Mouse (Mus musculus): ENCODE data around the gene Gm20431. TPM values are rescaled to one million over a fixed set of nuclear protein-coding genes. Genes with fewer than 3 reads are reported as not detected.

Gene Gm20431
- polyA plus RNA-seq, 1 experiment from 2014 or later = 15.1 TPM

- H3K27me3 ChIP-seq (ENCODE audit: control insufficient read depth, insufficient read depth, low read length) = peaks cover 29% of the 10 kb centered on the region
- no peak for DNase-seq (ENCODE audit: low spot score)
- ATAC-seq (replicated peaks; ENCODE audit: low FRiP score) = no peak
- H3K9ac ChIP-seq (ENCODE audit: low read length) = no peak overlapping the region
- 87% methylated on average over 6 of the region's 6 CpGs for WGBS
- no peaks in the 10 kb centered on the region for H3K36me3 ChIP-seq (ENCODE audit: control insufficient read depth, insufficient read depth, low read length)
- no peak overlapping the region for H3K4me2 ChIP-seq (ENCODE audit: low read depth, low read length, severe bottlenecking)
- H3K27ac ChIP-seq (ENCODE audit: low read depth, low read length) = no peak overlapping the region
- no peaks in the 10 kb centered on the region for H3K9me3 ChIP-seq (ENCODE audit: control insufficient read depth, low read length)
- no peak overlapping the region for H3K4me3 ChIP-seq (ENCODE audit: low read depth, low read length)
- peaks cover 6% of the 10 kb centered on the region for H3K4me1 ChIP-seq (replicated peaks; ENCODE audit: control insufficient read depth, insufficient read depth, low read length)
Measured at GRCm38 (mm10) chr2:167691410-167691809, 30.1 kb upstream of the Gm20431 start.

GRCm38 (mm10) chr2:167690962-167691311, 29.6 kb upstream of the Gm20431 start:
- H3K27ac ChIP-seq (ENCODE audit: low read depth, low read length) = no peak overlapping the region
- H3K4me1 ChIP-seq (replicated peaks; ENCODE audit: control insufficient read depth, insufficient read depth, low read length) = peaks cover 6% of the 10 kb centered on the region
- DNase-seq (ENCODE audit: low spot score) (no peak), ATAC-seq (replicated peaks; ENCODE audit: low FRiP score) (no peak)
- H3K9me3 ChIP-seq (ENCODE audit: control insufficient read depth, low read length) = no peaks in the 10 kb centered on the region
- 87% methylated on average over 12 of the region's 12 CpGs for WGBS
- no peak overlapping the region for H3K9ac ChIP-seq (ENCODE audit: low read length)
- H3K4me3 ChIP-seq (ENCODE audit: low read depth, low read length) = no peak overlapping the region
- no peak overlapping the region for H3K4me2 ChIP-seq (ENCODE audit: low read depth, low read length, severe bottlenecking)
- peaks cover 29% of the 10 kb centered on the region for H3K27me3 ChIP-seq (ENCODE audit: control insufficient read depth, insufficient read depth, low read length)
- H3K36me3 ChIP-seq (ENCODE audit: control insufficient read depth, insufficient read depth, low read length) = no peaks in the 10 kb centered on the region

GRCm38 (mm10) chr2:167690219-167690961, 29.1 kb upstream of the Gm20431 start:
- peaks cover 29% of the 10 kb centered on the region for H3K27me3 ChIP-seq (ENCODE audit: control insufficient read depth, insufficient read depth, low read length)
- no peak for ATAC-seq (replicated peaks; ENCODE audit: low FRiP score)
- H3K9me3 ChIP-seq (ENCODE audit: control insufficient read depth, low read length) = no peaks in the 10 kb centered on the region
- WGBS = 62% methylated on average over 15 of the region's 15 CpGs
- H3K4me2 ChIP-seq (ENCODE audit: low read depth, low read length, severe bottlenecking) = peak overlapping the region; percentile 77; the same call in 1 of the 2 replicates
- H3K4me1 ChIP-seq (replicated peaks; ENCODE audit: control insufficient read depth, insufficient read depth, low read length) = peaks cover 6% of the 10 kb centered on the region
- peak overlapping the region; percentile 57 for H3K4me3 ChIP-seq (ENCODE audit: low read depth, low read length)
- no peak overlapping the region for H3K27ac ChIP-seq (ENCODE audit: low read depth, low read length)
- no peaks in the 10 kb centered on the region for H3K36me3 ChIP-seq (ENCODE audit: control insufficient read depth, insufficient read depth, low read length)
- H3K9ac ChIP-seq (ENCODE audit: low read length) = no peak overlapping the region
- DNase-seq (ENCODE audit: low spot score) = no peak

- H3K27me3 ChIP-seq (ENCODE audit: control insufficient read depth, insufficient read depth, low read length) = peaks cover 29% of the 10 kb centered on the region
- no peak within 1 kb of the TSS for H3K27ac ChIP-seq (ENCODE audit: low read depth, low read length)
- no peaks in the 10 kb centered on the region for H3K9me3 ChIP-seq (ENCODE audit: control insufficient read depth, low read length)
- H3K4me2 ChIP-seq (ENCODE audit: low read depth, low read length, severe bottlenecking) = peak within 1 kb of the TSS; percentile 77
- H3K36me3 ChIP-seq (ENCODE audit: control insufficient read depth, insufficient read depth, low read length) = no peaks in the 10 kb centered on the region
- H3K9ac ChIP-seq (ENCODE audit: low read length) = peak within 1 kb of the TSS; percentile 57
- peak within 1 kb of the TSS; percentile 57 for H3K4me3 ChIP-seq (ENCODE audit: low read depth, low read length)
- DNase-seq (ENCODE audit: low spot score) = peak; percentile 82
- WGBS = under 1% methylated on average over 98 of the region's 99 CpGs
- H3K4me1 ChIP-seq (replicated peaks; ENCODE audit: control insufficient read depth, insufficient read depth, low read length) = peaks cover 6% of the 10 kb centered on the region
- ATAC-seq (replicated peaks; ENCODE audit: low FRiP score) = peak; percentile 31; the same call in 1 of the 2 replicates
Measured at GRCm38 (mm10) chr2:167689501-167690218, 28.4 kb upstream of the Gm20431 start, which contains the start of gene Tmem189. Gene Tmem189 (minus strand): TSS chr2:167689822.

- Histone ChIP-seq H3K9me3 (ENCODE audit: control insufficient read depth, low read length) (no peaks in the 10 kb centered on the region), H3K4me1 (replicated peaks; ENCODE audit: control insufficient read depth, insufficient read depth, low read length) (peaks cover 6% of the 10 kb centered on the region), H3K9ac (ENCODE audit: low read length) (peak within 1 kb of the TSS; percentile 57), H3K36me3 (ENCODE audit: control insufficient read depth, insufficient read depth, low read length) (no peaks in the 10 kb centered on the region), H3K27ac (ENCODE audit: low read depth, low read length) (no peak within 1 kb of the TSS), H3K27me3 (ENCODE audit: control insufficient read depth, insufficient read depth, low read length) (peaks cover 29% of the 10 kb centered on the region), H3K4me3 (ENCODE audit: low read depth, low read length) (peak within 1 kb of the TSS; percentile 57), H3K4me2 (ENCODE audit: low read depth, low read length, severe bottlenecking) (peak within 1 kb of the TSS; percentile 77)
- peak; percentile 84 for DNase-seq (ENCODE audit: low spot score)
- ATAC-seq (replicated peaks; ENCODE audit: low FRiP score) = peak; percentile 70
- WGBS = under 1% methylated on average over 122 of the region's 147 CpGs
Measured at GRCm38 (mm10) chr2:167688498-167689451, 27.5 kb upstream of the Gm20431 start, which contains the start of gene Cebpb. Gene Cebpb (plus strand): TSS chr2:167688915.

- ATAC-seq (replicated peaks; ENCODE audit: low FRiP score) (peak; percentile 22), DNase-seq (ENCODE audit: low spot score) (no peak)
- Histone ChIP-seq H3K4me2 (ENCODE audit: low read depth, low read length, severe bottlenecking) (peak overlapping the region; percentile 77), H3K4me1 (replicated peaks; ENCODE audit: control insufficient read depth, insufficient read depth, low read length) (peaks cover 6% of the 10 kb centered on the region), H3K9me3 (ENCODE audit: control insufficient read depth, low read length) (no peaks in the 10 kb centered on the region), H3K9ac (ENCODE audit: low read length) (no peak overlapping the region), H3K27ac (ENCODE audit: low read depth, low read length) (no peak overlapping the region), H3K27me3 (ENCODE audit: control insufficient read depth, insufficient read depth, low read length) (peaks cover 29% of the 10 kb centered on the region), H3K36me3 (ENCODE audit: control insufficient read depth, insufficient read depth, low read length) (no peaks in the 10 kb centered on the region), H3K4me3 (ENCODE audit: low read depth, low read length) (peak overlapping the region; percentile 57)
- 25% methylated on average over 12 of the region's 12 CpGs for WGBS
Measured at GRCm38 (mm10) chr2:167688126-167688497, 26.8 kb upstream of the Gm20431 start.

- WGBS = 51% methylated on average over 11 of the region's 11 CpGs
- ATAC-seq (replicated peaks; ENCODE audit: low FRiP score) = 0 out of 2 replicates have a peak, but pooled peaks have one; percentile 3
Measured at GRCm38 (mm10) chr2:167687651-167688101, 26.4 kb upstream of the Gm20431 start.

GRCm38 (mm10) chr2:167687250-167687586, 25.9 kb upstream of the Gm20431 start:
- Histone ChIP-seq H3K4me1 (replicated peaks; ENCODE audit: control insufficient read depth, insufficient read depth, low read length) (peaks cover 6% of the 10 kb centered on the region), H3K9ac (ENCODE audit: low read length) (no peak overlapping the region), H3K36me3 (ENCODE audit: control insufficient read depth, insufficient read depth, low read length) (no peaks in the 10 kb centered on the region), H3K27ac (ENCODE audit: low read depth, low read length) (no peak overlapping the region), H3K27me3 (ENCODE audit: control insufficient read depth, insufficient read depth, low read length) (peaks cover 29% of the 10 kb centered on the region), H3K4me2 (ENCODE audit: low read depth, low read length, severe bottlenecking) (no peak overlapping the region), H3K4me3 (ENCODE audit: low read depth, low read length) (no peak overlapping the region), H3K9me3 (ENCODE audit: control insufficient read depth, low read length) (no peaks in the 10 kb centered on the region)
- WGBS = 90% methylated on average over 4 of the region's 4 CpGs
- ATAC-seq (replicated peaks; ENCODE audit: low FRiP score) (no peak), DNase-seq (ENCODE audit: low spot score) (no peak)

More at GRCm38 (mm10) chr2:167687651-167688101, 26.4 kb upstream of the Gm20431 start:
- Histone ChIP-seq H3K27me3 (ENCODE audit: control insufficient read depth, insufficient read depth, low read length) (peaks cover 29% of the 10 kb centered on the region), H3K36me3 (ENCODE audit: control insufficient read depth, insufficient read depth, low read length) (no peaks in the 10 kb centered on the region), H3K4me2 (ENCODE audit: low read depth, low read length, severe bottlenecking) (no peak overlapping the region), H3K9ac (ENCODE audit: low read length) (no peak overlapping the region), H3K9me3 (ENCODE audit: control insufficient read depth, low read length) (no peaks in the 10 kb centered on the region), H3K4me3 (ENCODE audit: low read depth, low read length) (no peak overlapping the region), H3K27ac (ENCODE audit: low read depth, low read length) (no peak overlapping the region), H3K4me1 (replicated peaks; ENCODE audit: control insufficient read depth, insufficient read depth, low read length) (peaks cover 6% of the 10 kb centered on the region)
- DNase-seq (ENCODE audit: low spot score) = peak; percentile 61

Measured in forebrain, embryonic 11.5 days (tissue).